Mouse (Mus musculus) layer of hippocampus, adult 2 months (tissue): ENCODE results near the gene Akap2. TPM values are rescaled to one million over a fixed set of nuclear protein-coding genes. Genes with fewer than 3 reads are reported as not detected.

Source experiments
- DNase-seq, 2 experiments: peaks; one replicate each; pipeline ENCODE4 v3.0.0; 2022; ENCODE audit warnings: low spot score in 2 of 2
- H3K27ac ChIP-seq: fragments of 200-600 bp; 2 replicates; pipeline ENCODE4 v1.8.1; 2022
- H3K4me3 ChIP-seq: fragments of 200-600 bp; 2 replicates; pipeline ENCODE4 v1.8.1; 2022; ENCODE audit warnings: mild to moderate bottlenecking
- CTCF ChIP-seq: fragments of 200-600 bp; conservative IDR thresholded peaks from 2 replicates; pipeline ENCODE4 v1.8.1; 2022; ENCODE audit warnings: antibody characterized with exemption, mild to moderate bottlenecking, moderate library complexity
- total RNA-seq, 2 experiments: library from RNA; stranded (reverse); gene quantifications; 2 replicates each; pipeline ENCODE4 v1.2.3; 2021

Gene Akap2
- total RNA-seq, 2 experiments from 2014 or later: 46.8 to 52.0 TPM

GRCm38 (mm10) chr4:57914193-57915190, 197.0 kb downstream of the Akap2 start:
- H3K27ac ChIP-seq: no peak overlapping the region
- H3K4me3 ChIP-seq: no peak overlapping the region
- peak; percentile 28; the same call in 1 of the 2 replicates for TF ChIP-seq CTCF
- DNase-seq: no peak

- H3K4me3 ChIP-seq: peak overlapping the region; percentile 12; the same call in 1 of the 2 replicates
- DNase-seq: peak; percentile 44 to 47
- TF ChIP-seq CTCF: no peak
- H3K27ac ChIP-seq: peak overlapping the region; percentile 48; the same call in 1 of the 2 replicates
Measured at GRCm38 (mm10) chr4:57915216-57915965, 197.9 kb downstream of the Akap2 start.

DNA sequence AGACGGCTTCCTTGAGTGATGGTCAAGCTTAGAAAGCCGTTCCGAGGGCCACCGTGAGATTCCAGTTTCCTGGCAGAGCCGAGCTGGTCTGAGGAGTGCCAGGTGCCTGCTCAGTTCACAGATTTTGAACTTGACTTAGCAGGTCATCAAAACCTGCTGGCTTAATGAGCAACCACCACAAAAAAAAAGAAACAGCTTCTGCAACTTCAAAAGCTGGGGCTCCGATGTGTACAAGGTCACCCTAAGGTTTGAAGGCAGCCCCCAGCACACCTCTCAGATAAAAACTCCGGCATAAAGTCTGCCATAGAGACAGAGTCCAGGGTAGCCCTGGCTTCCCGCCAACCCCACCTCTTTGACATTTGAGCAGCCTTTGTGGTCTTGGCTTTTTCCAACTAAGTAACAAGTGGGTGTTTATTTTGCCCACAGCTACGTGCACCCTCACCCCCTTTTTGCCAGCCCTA, 198.8 kb downstream of the Akap2 start, which contains the start of gene D630039A03Rik:
Gene D630039A03Rik (minus strand): TSS at position 97 of the 461 bp plus-strand sequence.
- Histone ChIP-seq H3K27ac (peak within 1 kb of the TSS; percentile 48; the same call in 1 of the 2 replicates), H3K4me3 (peak within 1 kb of the TSS; percentile 12; the same call in 1 of the 2 replicates)
- DNase-seq: no peak
- no peak for TF ChIP-seq CTCF

- TF ChIP-seq CTCF: no peak
- Histone ChIP-seq H3K27ac (no peak overlapping the region), H3K4me3 (no peak overlapping the region)
- DNase-seq: no peak
Measured at GRCm38 (mm10) chr4:57916711-57917110, 199.3 kb downstream of the Akap2 start.

DNA sequence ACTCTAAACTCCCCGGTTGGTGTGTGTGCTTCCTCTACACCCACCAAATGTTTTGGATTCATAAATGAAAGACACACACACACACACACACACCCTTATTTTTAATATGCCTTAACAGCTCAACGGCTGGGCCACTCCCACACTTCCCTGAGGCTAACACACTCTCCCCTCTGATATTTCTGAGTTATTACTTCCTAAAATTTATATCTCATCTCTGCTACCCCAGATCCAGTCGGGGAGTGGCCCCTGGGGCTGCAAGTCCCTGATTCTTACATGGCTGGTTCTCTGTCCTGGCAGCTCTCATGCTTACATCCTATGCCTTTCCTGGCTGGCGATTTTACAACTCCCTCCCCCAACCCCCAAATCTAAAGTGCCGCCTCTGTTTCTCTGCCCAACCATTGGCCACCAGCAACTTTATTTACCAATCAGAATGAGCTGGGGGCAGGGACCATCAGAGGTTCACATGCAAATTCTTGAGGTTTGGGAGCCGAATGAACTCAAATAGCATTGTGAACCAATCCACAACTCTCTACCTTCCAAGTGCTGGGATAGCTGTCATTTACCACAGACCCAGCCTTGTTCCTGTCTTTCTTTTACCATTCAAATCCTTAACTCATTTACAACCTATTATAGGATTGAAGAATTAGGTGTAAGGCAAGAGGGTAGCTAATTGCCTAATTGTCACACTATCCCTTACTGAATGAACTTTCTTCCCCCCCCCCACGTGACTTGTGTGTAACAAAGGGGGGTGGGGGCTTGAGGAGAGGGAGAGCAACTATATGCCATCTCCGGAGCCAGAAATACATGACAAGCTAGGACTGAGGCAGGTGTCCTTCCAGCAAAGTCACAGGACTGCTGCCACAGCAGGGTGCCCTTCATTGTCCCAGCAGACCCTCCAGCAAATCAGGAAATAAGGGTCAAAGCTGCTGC, 202.3 kb downstream of the Akap2 start:
- Histone ChIP-seq H3K4me3 (no peak overlapping the region), H3K27ac (no peak overlapping the region)
- no peak for TF ChIP-seq CTCF
- no peak for DNase-seq

DNA sequence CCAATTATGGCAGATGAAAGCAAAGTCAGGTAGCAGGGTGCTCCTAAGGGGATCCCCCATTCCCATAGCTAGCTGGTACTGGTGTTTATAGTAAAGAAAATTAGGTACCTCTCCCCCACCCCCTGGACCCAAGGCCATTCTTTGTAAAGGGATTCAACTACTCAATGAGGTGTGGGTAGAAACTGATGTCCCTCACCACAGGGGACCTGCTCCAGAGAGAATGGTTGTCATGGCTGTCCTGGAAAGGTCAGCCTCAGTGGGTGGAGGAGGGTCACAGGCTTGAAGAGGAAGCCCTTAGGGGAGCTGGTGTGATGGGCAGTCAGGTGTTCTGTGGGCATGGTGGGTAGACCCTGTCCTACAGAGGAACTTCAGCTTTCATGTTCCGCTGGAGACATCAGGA, 203.1 kb downstream of the Akap2 start:
- TF ChIP-seq CTCF: no peak
- no peak overlapping the region for H3K4me3 ChIP-seq
- DNase-seq: no peak
- H3K27ac ChIP-seq: no peak overlapping the region

- TF ChIP-seq CTCF: no peak
- DNase-seq: no peak
- H3K27ac ChIP-seq: no peak overlapping the region
- H3K4me3 ChIP-seq: no peak overlapping the region
Measured at GRCm38 (mm10) chr4:57922171-57922570, 204.7 kb downstream of the Akap2 start.

DNA sequence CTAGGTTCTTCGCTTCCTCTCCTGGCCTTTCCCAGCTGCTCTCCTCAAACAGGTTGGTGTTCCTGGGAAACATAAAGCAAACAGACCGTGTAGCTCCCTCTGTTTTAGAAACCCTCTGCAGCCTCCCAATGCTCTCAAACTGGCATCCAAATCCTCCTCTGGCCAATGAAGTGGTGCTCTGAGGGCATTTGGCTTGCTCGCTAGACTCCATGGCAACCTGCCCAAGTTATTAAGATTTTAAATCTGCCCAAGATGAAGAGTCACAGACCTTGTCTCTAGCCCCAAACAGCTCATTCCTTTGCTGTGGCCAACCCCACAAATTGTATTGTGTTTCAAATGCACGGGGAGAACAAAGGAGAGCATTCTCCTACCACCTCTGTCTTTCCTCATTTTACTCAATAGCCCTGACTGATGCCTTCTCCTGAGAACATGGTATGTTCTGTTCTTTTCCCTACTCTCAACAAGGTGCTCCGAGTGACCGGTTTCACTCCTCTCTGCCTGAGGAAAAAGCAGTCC, 207.2 kb downstream of the Akap2 start:
- no peak for TF ChIP-seq CTCF
- DNase-seq: no peak
- Histone ChIP-seq H3K27ac (no peak overlapping the region), H3K4me3 (no peak overlapping the region)

DNA sequence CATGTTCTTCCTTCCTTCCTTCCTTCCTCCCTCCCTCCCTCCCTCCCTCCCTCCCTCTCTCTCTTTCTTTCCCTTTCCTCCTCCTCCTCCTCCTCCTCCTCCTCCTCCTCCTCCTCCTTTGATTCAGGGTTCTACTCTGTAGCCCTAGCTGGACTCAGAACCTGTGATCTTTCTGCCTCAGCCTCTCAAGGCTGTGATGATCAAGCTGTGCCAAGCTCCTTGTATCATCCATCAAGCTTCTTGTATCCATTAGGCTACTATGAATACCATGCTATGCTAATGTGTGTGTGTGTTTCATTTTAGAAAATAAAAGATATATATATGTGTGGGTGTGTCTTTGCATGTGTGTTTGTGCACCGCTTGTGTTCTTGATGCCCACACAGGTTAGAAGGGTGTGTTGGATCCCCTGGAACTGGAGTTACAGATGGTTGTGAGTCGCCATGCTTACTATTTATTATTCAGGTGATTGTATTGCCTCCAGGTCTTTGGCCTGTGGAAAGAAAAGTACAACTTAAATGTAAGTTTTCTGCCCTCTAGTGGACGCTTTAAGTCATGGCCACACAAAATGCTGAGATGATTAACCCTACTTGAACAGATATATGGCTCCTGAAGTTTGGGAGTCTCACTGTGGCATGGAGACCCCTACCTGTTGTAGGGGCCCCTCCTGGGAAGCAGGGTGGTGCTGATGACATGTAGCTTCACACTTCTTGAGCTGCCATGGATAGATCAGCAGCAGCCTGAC, 210.2 kb downstream of the Akap2 start:
- no peak for DNase-seq
- H3K27ac ChIP-seq: no peak overlapping the region
- no peak overlapping the region for H3K4me3 ChIP-seq
- peak; percentile 85 for TF ChIP-seq CTCF

DNA sequence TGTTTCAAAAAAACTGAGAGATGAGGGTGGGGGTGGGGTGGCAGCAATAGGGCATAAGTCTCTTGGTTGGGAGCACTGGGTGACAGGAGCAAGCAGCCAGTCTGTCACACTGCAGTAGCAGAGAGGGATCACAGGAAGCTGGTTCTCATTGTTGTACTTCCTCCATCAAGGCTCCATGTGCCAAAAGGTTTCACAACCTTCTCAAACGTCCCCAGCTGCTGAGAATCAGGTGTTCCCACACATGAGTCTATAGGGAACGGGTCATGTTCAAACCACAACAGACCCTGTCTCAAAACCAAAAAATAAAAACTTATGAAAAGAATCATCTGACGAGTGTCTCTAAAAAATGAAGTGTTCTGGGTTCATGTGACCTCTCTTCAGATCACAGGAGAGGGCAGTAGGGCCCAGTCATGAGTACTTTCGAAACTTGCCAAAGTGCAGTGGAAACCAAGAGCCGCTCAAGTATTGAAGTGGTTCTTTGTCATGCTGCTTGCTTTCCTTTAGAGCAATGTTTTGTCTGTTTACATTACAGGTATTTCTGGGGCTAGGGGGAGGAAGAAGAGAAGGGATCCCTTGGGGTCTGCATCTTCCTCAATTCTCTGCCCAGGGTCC, 213.2 kb downstream of the Akap2 start:
- no peak for TF ChIP-seq CTCF
- Histone ChIP-seq H3K4me3 (no peak overlapping the region), H3K27ac (no peak overlapping the region)
- DNase-seq: no peak

GRCm38 (mm10) chr4:57934181-57934580, 216.7 kb downstream of the Akap2 start:
- TF ChIP-seq CTCF: no peak
- no peak overlapping the region for H3K27ac ChIP-seq
- H3K4me3 ChIP-seq: no peak overlapping the region

More at GRCm38 (mm10) chr4:57934181-57934580, 216.7 kb downstream of the Akap2 start:
- no peak for DNase-seq
